Mouse (Mus musculus): ENCODE results near the gene 5430402E10Rik. TPM values are rescaled to one million over a fixed set of nuclear protein-coding genes. Genes with fewer than 3 reads are reported as not detected.

The 5430402E10Rik gene
- not detected in 2 replicates for polyA plus RNA-seq (2012; rRNA removed)

GRCm38 (mm10) chrX:77924962-77925361, at the start of gene 5430402E10Rik:
5430402E10Rik (minus strand) TSS chrX:77925062.

Other genes starting within 250 kb of the 5430402E10Rik start
- gene Prkx, start 128.8 kb downstream of the 5430402E10Rik start, polyA plus RNA-seq (2012; rRNA removed) = 14.7 TPM in 2 replicates
- not detected in 2 replicates for gene Pbsn, start 71.4 kb downstream of the 5430402E10Rik start, polyA plus RNA-seq (2012; rRNA removed)
- not detected in 2 replicates for gene Gm14744, start 60.3 kb downstream of the 5430402E10Rik start, polyA plus RNA-seq (2012; rRNA removed)
- not detected in 2 replicates for gene Obp1a, start 166.3 kb upstream of the 5430402E10Rik start, polyA plus RNA-seq (2012; rRNA removed)
- gene Gm5938, start 200.4 kb upstream of the 5430402E10Rik start, polyA plus RNA-seq (2012; rRNA removed) = not detected in 2 replicates

Data from colon, adult 2 months (tissue).